In the genomic region with DNA sequence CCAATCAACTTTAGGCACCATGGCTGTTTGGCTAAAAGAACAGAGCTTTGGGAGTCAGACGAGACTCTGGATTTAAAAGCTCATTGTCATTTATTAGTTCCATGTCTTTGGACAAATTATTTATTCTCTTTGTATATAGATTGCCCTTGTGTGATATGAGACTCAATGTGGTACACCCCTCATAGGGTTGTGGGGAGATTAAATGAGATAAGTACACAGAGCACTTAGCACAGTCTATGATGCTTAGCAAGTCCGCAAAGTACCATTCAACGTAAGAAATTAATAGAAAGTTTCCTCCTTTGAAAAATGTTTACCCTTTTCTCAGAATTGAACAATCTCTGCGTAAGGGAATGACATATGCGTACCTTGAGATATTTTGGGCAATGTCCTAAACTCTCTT, we compare ENCODE assay signal across 9 mouse cellular contexts. TPM values are rescaled to one million over a fixed set of nuclear protein-coding genes. Genes with fewer than 3 reads are reported as not detected.
A peak's percentile ranks its signal among the peaks of the same experiment; 100 is the strongest.
DNase-seq lines count a peak whose midpoint lies in the region; ATAC-seq and TF ChIP-seq lines count a peak whose summit lies in the region.
"Had no signal": no experiment of that assay in that cellular context is flagged by ENCODE, and none has a peak within 500 bp of the region (broad histone marks: within the 10 kb centered on the region; RNA-seq: fewer than 3 reads in every experiment).

No protein-coding gene starts in this region.

- TF ChIP-seq CTCF in heart, adult 2 months (IDR thresholded peaks at IDR 0.05): no peak

- peak overlapping the region; percentile 30 for H3K4me2 ChIP-seq in neural tube, embryonic 11.5 days (ENCODE audit: low read depth)
- peak overlapping the region; percentile 64 for H3K4me2 ChIP-seq in liver, embryonic 12.5 days

- no peak for TF ChIP-seq EP300 in heart, adult 2 months (IDR thresholded peaks at IDR 0.05; ENCODE audit: insufficient read depth, low read depth, low read length)

- H3K36me3 ChIP-seq in heart, adult 2 months (ENCODE audit: control insufficient read depth, insufficient read depth, low read length): no peaks in the 10 kb centered on the region
- H3K36me3 ChIP-seq in neural tube, embryonic 11.5 days (ENCODE audit: control insufficient read depth, insufficient read depth, low read length): no peaks in the 10 kb centered on the region
- no peaks in the 10 kb centered on the region for H3K36me3 ChIP-seq in liver, embryonic 12.5 days

- DNase-seq in heart, adult 2 months: no peak
- DNase-seq in heart, postnatal 36 days: no peak
- DNase-seq in neural tube, embryonic 11.5 days (ENCODE audit: low spot score): no peak
- no peak for DNase-seq in neural tube, embryonic 10.5 days (ENCODE audit: extremely low spot score, low spot score)
- DNase-seq in urinary bladder, adult 2 months (ENCODE audit: low spot score): no peak
- no peak for DNase-seq in thymus, adult 18-20 months
- DNase-seq in adrenal gland, postnatal 4 days (ENCODE audit: low spot score in 2 of 2): no peak

- peak overlapping the region; percentile 52 for H3K4me3 ChIP-seq in heart, adult 2 months
- peak overlapping the region; percentile 53 for H3K4me3 ChIP-seq in neural tube, embryonic 11.5 days (ENCODE audit: low read depth, low read length)
- H3K4me3 ChIP-seq in liver, embryonic 12.5 days: peak overlapping the region; percentile 53; the same call in 1 of the 2 replicates

- no peaks in the 10 kb centered on the region for H3K27me3 ChIP-seq in heart, adult 2 months (ENCODE audit: control insufficient read depth, insufficient read depth, low read length)
- H3K27me3 ChIP-seq in neural tube, embryonic 11.5 days (ENCODE audit: control insufficient read depth, insufficient read depth, low read length): peaks cover 35% of the 10 kb centered on the region
- H3K27me3 ChIP-seq in liver, embryonic 12.5 days (replicated peaks): peaks cover 43% of the 10 kb centered on the region

- H3K9me3 ChIP-seq in neural tube, embryonic 11.5 days (ENCODE audit: control insufficient read depth, low read length): no peaks in the 10 kb centered on the region
- no peaks in the 10 kb centered on the region for H3K9me3 ChIP-seq in liver, embryonic 12.5 days (replicated peaks)

- no peaks in the 10 kb centered on the region for H3K4me1 ChIP-seq in heart, adult 2 months (ENCODE audit: control insufficient read depth, insufficient read depth, low read length)
- no peaks in the 10 kb centered on the region for H3K4me1 ChIP-seq in neural tube, embryonic 11.5 days (ENCODE audit: control insufficient read depth, insufficient read depth, low read length)
- H3K4me1 ChIP-seq in liver, embryonic 12.5 days: no peaks in the 10 kb centered on the region

- 48% methylated on average over 5 of the region's 5 CpGs for WGBS in heart, adult 2 months
- 63% methylated on average over 5 of the region's 5 CpGs for WGBS in neural tube, embryonic 11.5 days
- WGBS in liver, embryonic 12.5 days (ENCODE audit: insufficient replicate concordance): 39% methylated on average over 5 of the region's 5 CpGs

- no peak for ATAC-seq in neural tube, embryonic 11.5 days (ENCODE audit: insufficient read depth, low FRiP score, low TSS enrichment)
- ATAC-seq in liver, embryonic 12.5 days: no peak

- no peak overlapping the region for H3K27ac ChIP-seq in heart, adult 2 months
- H3K27ac ChIP-seq in neural tube, embryonic 11.5 days (ENCODE audit: low read depth, low read length): no peak overlapping the region
- H3K27ac ChIP-seq in liver, embryonic 12.5 days: no peak overlapping the region

- no peak for TF ChIP-seq POLR2A in heart, adult 2 months (IDR thresholded peaks at IDR 0.05; ENCODE audit: insufficient read depth, low read depth, low read length)

- intact Hi-C loops in heart, adult 2 months (cut with DNase I): no loop called here
- intact Hi-C loops in heart, postnatal 36 days (cut with DNase I): no loop called here

- no peak overlapping the region for H3K9ac ChIP-seq in heart, adult 2 months (ENCODE audit: low read depth, low read length)
- H3K9ac ChIP-seq in neural tube, embryonic 11.5 days (ENCODE audit: low read length): no peak overlapping the region
- no peak overlapping the region for H3K9ac ChIP-seq in liver, embryonic 12.5 days

- H3K79me2 ChIP-seq in heart, adult 2 months (replicated peaks; ENCODE audit: control insufficient read depth, insufficient read depth, low read length): no peaks in the 10 kb centered on the region

RNA-seq across cellular contexts. Expression of a gene that starts 0.5 kb away (rescaled TPM):
- under 1 TPM; 0.61 to 0.76 TPM for total RNA-seq in heart, adult 2 months (2021)
- polyA plus RNA-seq in heart, adult 2 months (2012; rRNA removed): 0.21 and 0.64 TPM in 2 replicates
- total RNA-seq in heart, postnatal 36 days (2021): under 1 TPM; 0.57 to 0.86 TPM
- polyA plus RNA-seq in neural tube, embryonic 11.5 days (2014; fragmentation: Nextera tagmentation; extraction: Ambion mirVana): 5.3 and 5.6 TPM in 2 replicates
- 0.69 and 0.71 TPM in 2 replicates for polyA plus RNA-seq in liver, embryonic 12.5 days (2016; fragmentation: Nextera tagmentation; extraction: Ambion mirVana)
- 3.4 and 3.8 TPM in 2 replicates for polyA plus RNA-seq in urinary bladder, adult 2 months (2012; rRNA removed)
- 1 to 10 TPM; 6.7 to 7.3 TPM for total RNA-seq in adrenal gland, postnatal 4 days (2021)

RNA-seq across cellular contexts. Expression of a gene that starts 34.6 kb away (rescaled TPM):
- total RNA-seq in heart, adult 2 months (2021): not detected
- not detected in 2 replicates for polyA plus RNA-seq in heart, adult 2 months (2012; rRNA removed)
- total RNA-seq in heart, postnatal 36 days (2021): not detected
- polyA plus RNA-seq in neural tube, embryonic 11.5 days (2014; fragmentation: Nextera tagmentation; extraction: Ambion mirVana): not detected in 2 replicates
- polyA plus RNA-seq in liver, embryonic 12.5 days (2016; fragmentation: Nextera tagmentation; extraction: Ambion mirVana): not detected in 2 replicates
- polyA plus RNA-seq in urinary bladder, adult 2 months (2012; rRNA removed): not detected in 2 replicates
- total RNA-seq in adrenal gland, postnatal 4 days (2021): not detected
- total RNA-seq: layer of hippocampus, postnatal 25 days had no signal

RNA-seq across cellular contexts. Expression of a gene that starts 58.5 kb away (rescaled TPM):
- not detected for total RNA-seq in heart, adult 2 months (2021)
- polyA plus RNA-seq in heart, adult 2 months (2012; rRNA removed): 0.38 TPM in 1 of 2 replicates, not detected in the other
- not detected for total RNA-seq in heart, postnatal 36 days (2021)
- 0.29 and 0.82 TPM in 2 replicates for polyA plus RNA-seq in neural tube, embryonic 11.5 days (2014; fragmentation: Nextera tagmentation; extraction: Ambion mirVana)
- not detected in 2 replicates for polyA plus RNA-seq in liver, embryonic 12.5 days (2016; fragmentation: Nextera tagmentation; extraction: Ambion mirVana)
- polyA plus RNA-seq in urinary bladder, adult 2 months (2012; rRNA removed): 1.3 TPM in 2 replicates
- total RNA-seq in adrenal gland, postnatal 4 days (2021): under 1 TPM in 1 of 2 experiments, not detected in 1; 0.54 TPM
